Mouse (Mus musculus) forebrain, embryonic 10.5 days (tissue): ENCODE results near the gene Gm17660. TPM values are rescaled to one million over a fixed set of nuclear protein-coding genes. Genes with fewer than 3 reads are reported as not detected.

Experiments used
- DNase-seq: peaks from one replicate; pipeline ENCODE4 v3.0.0-alpha.2; 2017; ENCODE audit warnings: low spot score; ENCODE audit errors: extremely low spot score
- H3K27ac ChIP-seq: fragments of 300-500 bp; sonication (generic); 2 replicates; pipeline ENCODE4 v1.5.1; 2016; ENCODE audit warnings: mild to moderate bottlenecking
- H3K27me3 ChIP-seq: fragments of 300-500 bp; sonication (generic); 2 replicates; pipeline ENCODE4 v1.6.1; 2016; ENCODE audit warnings: mild to moderate bottlenecking; ENCODE audit not compliant: poor library complexity, severe bottlenecking
- H3K36me3 ChIP-seq: fragments of 300-500 bp; sonication (generic); replicated peaks from 2 replicates; pipeline ENCODE4 v1.6.1; 2016; ENCODE audit warnings: mild to moderate bottlenecking, moderate library complexity
- H3K4me1 ChIP-seq: fragments of 300-500 bp; sonication (generic); 2 replicates; pipeline ENCODE4 v1.6.1; 2016
- H3K4me3 ChIP-seq: fragments of 300-500 bp; sonication (generic); 2 replicates; pipeline ENCODE4 v1.5.1; 2016; ENCODE audit warnings: mild to moderate bottlenecking, moderate library complexity
- H3K9me3 ChIP-seq: fragments of 300-500 bp; sonication (generic); 2 replicates; pipeline ENCODE4 v1.6.1; 2016; ENCODE audit warnings: mild to moderate bottlenecking, moderate library complexity
- whole genome bisulfite sequencing: fragments of 180-500 bp; shearing (Covaris S2); methylation state at CpG from one replicate; pipeline ENCODE4 v1.1.7; 2016; 5-methylcytosine and 5-hydroxymethylcytosine counted together
- polyA plus RNA-seq: library from polyadenylated mRNA; unstranded; fragments of >200 nt; fragmentation: Nextera tagmentation; extraction: Ambion mirVana; gene quantifications from 2 replicates; pipeline ENCODE4 v1.2.1, GENCODE M21; 2016

Gm17660 gene
- polyA plus RNA-seq, 1 experiment from 2014 or later, result 0.31 TPM

DNA sequence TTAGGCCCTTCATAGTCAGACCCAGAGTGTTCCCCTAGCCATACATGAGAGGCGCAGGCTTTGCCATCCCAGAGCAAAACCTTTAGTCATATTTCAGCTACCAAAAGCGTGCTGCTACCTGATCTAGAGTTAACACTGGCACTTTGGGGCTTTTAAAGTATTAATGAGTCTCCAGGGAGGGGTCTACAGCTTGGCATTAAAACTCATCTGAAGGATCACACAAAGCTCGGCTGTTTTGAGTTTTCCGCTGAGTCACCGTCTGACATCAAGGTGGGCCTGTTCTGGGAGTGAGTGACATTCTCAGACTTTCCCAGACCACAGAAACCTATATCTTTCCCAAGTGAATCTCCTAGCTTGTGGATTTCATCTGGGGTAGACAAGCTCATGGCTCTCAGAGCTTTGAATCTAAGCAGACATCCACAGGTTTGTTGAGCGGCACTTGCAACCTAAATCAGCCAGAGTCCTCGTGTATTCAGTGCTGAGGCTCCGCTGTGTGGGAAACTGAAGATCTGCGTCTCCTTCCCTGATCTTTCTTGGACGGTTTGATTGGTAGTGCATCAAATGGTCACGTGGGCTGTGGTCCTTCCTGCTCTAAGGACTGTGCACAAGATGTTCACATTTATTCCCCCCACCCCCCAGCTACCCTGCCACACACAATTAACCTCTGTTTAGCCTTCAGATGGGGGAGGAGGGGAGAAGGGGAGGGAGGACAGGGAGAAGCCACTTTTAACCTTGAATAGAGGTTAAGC lies 30.9 kb upstream of the Gm17660 start:
- DNase-seq, result peak; percentile 46
- H3K4me1 ChIP-seq, result peaks cover 82% of the 10 kb centered on the region
- no peaks in the 10 kb centered on the region for H3K27me3 ChIP-seq
- WGBS, result 51% methylated on average over 11 of the region's 11 CpGs
- no peaks in the 10 kb centered on the region for H3K36me3 ChIP-seq
- peak overlapping the region; percentile 84 for H3K27ac ChIP-seq
- H3K4me3 ChIP-seq, result peak overlapping the region; percentile 26; the same call in 1 of the 2 replicates
- H3K9me3 ChIP-seq, result no peaks in the 10 kb centered on the region

GRCm38 (mm10) chr5:104104111-104104510 lies 26.7 kb upstream of the Gm17660 start:
- H3K36me3 ChIP-seq, result no peaks in the 10 kb centered on the region
- DNase-seq, result no peak
- H3K4me3 ChIP-seq, result no peak overlapping the region
- peak overlapping the region; percentile 74 for H3K27ac ChIP-seq
- 46% methylated on average over 2 of the region's 2 CpGs for WGBS
- H3K9me3 ChIP-seq, result no peaks in the 10 kb centered on the region
- no peaks in the 10 kb centered on the region for H3K27me3 ChIP-seq
- peaks cover 69% of the 10 kb centered on the region for H3K4me1 ChIP-seq

GRCm38 (mm10) chr5:104103171-104103570 lies 25.8 kb upstream of the Gm17660 start:
- Histone ChIP-seq H3K27ac (peak overlapping the region; percentile 83), H3K36me3 (no peaks in the 10 kb centered on the region), H3K27me3 (no peaks in the 10 kb centered on the region), H3K4me1 (peaks cover 60% of the 10 kb centered on the region), H3K9me3 (no peaks in the 10 kb centered on the region), H3K4me3 (no peak overlapping the region)
- no peak for DNase-seq
- WGBS, result 81% methylated on average over 4 of the region's 4 CpGs

GRCm38 (mm10) chr5:104101678-104102531 lies 24.5 kb upstream of the Gm17660 start:
- no peaks in the 10 kb centered on the region for H3K9me3 ChIP-seq
- no peaks in the 10 kb centered on the region for H3K27me3 ChIP-seq
- peak overlapping the region; percentile 83 for H3K27ac ChIP-seq
- DNase-seq, result no peak
- H3K36me3 ChIP-seq, result no peaks in the 10 kb centered on the region
- peaks cover 49% of the 10 kb centered on the region for H3K4me1 ChIP-seq
- H3K4me3 ChIP-seq, result no peak overlapping the region
- 9% methylated on average over 10 of the region's 10 CpGs for WGBS

- H3K27ac ChIP-seq, result no peak overlapping the region
- H3K27me3 ChIP-seq, result no peaks in the 10 kb centered on the region
- 89% methylated on average over 16 of the region's 16 CpGs for WGBS
- peaks cover 10% of the 10 kb centered on the region for H3K4me1 ChIP-seq
- H3K36me3 ChIP-seq, result no peaks in the 10 kb centered on the region
- no peak overlapping the region for H3K4me3 ChIP-seq
- no peaks in the 10 kb centered on the region for H3K9me3 ChIP-seq
- DNase-seq, result no peak
These were observed 18.9 kb upstream of the Gm17660 start for GRCm38 (mm10) chr5:104096078-104096938.

- no peaks in the 10 kb centered on the region for H3K36me3 ChIP-seq
- no peaks in the 10 kb centered on the region for H3K9me3 ChIP-seq
- DNase-seq, result no peak
- H3K27ac ChIP-seq, result no peak overlapping the region
- 89% methylated on average over 11 of the region's 11 CpGs for WGBS
- peaks cover 2% of the 10 kb centered on the region for H3K4me1 ChIP-seq
- no peaks in the 10 kb centered on the region for H3K27me3 ChIP-seq
- H3K4me3 ChIP-seq, result no peak overlapping the region
These were observed 18.1 kb upstream of the Gm17660 start for GRCm38 (mm10) chr5:104095416-104096077.

DNA sequence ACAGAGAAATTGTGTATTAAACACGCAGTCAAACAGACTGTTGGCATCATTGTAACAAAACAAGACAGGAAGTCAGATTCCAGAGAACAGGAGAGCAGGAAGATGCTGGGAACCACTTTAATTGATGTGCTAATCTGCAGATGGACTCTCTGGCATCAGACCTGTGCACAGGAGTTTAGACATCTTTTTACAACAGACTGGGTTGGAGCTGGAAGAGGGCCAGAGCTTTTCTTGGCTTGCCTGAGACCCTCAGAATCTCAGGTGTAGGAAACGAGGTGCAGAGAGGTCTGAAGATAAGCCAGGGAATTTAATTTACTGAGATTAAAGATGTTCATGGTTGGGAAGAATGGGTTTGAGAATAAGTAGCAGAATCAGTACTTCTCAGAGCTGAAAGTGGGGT lies 12.3 kb upstream of the Gm17660 start:
- Histone ChIP-seq H3K9me3 (no peaks in the 10 kb centered on the region), H3K36me3 (no peaks in the 10 kb centered on the region), H3K27me3 (no peaks in the 10 kb centered on the region), H3K27ac (no peak overlapping the region), H3K4me3 (no peak overlapping the region), H3K4me1 (no peaks in the 10 kb centered on the region)
- DNase-seq, result no peak
- WGBS, result 86% methylated on average over 2 of the region's 2 CpGs

DNA sequence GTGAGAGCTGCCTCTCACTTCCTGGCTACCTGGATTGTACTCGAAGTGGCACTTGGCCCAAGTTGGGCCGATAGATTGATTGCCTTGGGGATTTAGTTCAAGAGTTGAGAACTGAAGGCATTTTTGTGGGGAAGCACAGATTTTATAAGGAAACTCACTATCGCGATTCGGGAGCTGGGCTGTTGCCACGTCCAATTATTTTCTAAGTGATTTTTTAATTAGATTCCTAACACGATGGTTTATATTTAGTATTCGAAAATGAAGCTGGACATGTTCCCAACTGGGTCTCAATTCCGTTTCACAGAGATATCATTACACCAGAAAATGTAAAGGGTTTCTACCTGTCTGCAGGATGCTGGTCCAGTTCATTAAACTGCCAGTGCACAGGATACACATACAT lies 8.0 kb upstream of the Gm17660 start:
- no peaks in the 10 kb centered on the region for H3K36me3 ChIP-seq
- no peaks in the 10 kb centered on the region for H3K27me3 ChIP-seq
- no peak overlapping the region for H3K4me3 ChIP-seq
- DNase-seq, result no peak
- H3K27ac ChIP-seq, result no peak overlapping the region
- WGBS, result 92% methylated on average over 9 of the region's 9 CpGs
- no peaks in the 10 kb centered on the region for H3K4me1 ChIP-seq
- no peaks in the 10 kb centered on the region for H3K9me3 ChIP-seq

DNA sequence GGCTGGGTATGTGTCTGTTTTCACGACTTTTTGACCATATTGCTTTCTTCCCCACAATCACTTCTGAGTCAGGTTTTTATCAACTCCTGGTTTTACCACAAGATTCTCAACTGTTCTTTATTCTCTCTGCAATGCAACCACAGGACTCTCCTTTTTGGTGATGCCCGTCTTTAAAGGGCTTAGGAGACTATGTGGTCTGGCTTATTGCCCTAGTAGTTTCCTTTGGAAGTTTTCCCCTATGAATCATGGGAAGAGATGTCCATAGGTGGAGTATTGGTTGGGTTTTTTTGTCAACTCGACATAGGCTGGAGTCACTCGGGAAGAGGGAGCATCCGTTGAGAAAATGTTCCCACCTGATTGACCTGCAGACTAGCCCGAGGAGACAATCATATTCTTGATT lies 3.3 kb upstream of the Gm17660 start:
- peaks cover 8% of the 10 kb centered on the region for H3K4me1 ChIP-seq
- 90% methylated on average over 6 of the region's 6 CpGs for WGBS

GRCm38 (mm10) chr5:104076361-104076760 lies 1.0 kb downstream of the Gm17660 start:
- DNase-seq, result no peak
- WGBS, result 35% methylated on average over 10 of the region's 10 CpGs

More for the DNA sequence above, 3.3 kb upstream of the Gm17660 start:
- Histone ChIP-seq H3K36me3 (no peaks in the 10 kb centered on the region), H3K9me3 (no peaks in the 10 kb centered on the region), H3K4me3 (no peak overlapping the region), H3K27ac (no peak overlapping the region), H3K27me3 (peaks cover 7% of the 10 kb centered on the region; the same call in 1 of the 2 replicates)
- no peak for DNase-seq

DNA sequence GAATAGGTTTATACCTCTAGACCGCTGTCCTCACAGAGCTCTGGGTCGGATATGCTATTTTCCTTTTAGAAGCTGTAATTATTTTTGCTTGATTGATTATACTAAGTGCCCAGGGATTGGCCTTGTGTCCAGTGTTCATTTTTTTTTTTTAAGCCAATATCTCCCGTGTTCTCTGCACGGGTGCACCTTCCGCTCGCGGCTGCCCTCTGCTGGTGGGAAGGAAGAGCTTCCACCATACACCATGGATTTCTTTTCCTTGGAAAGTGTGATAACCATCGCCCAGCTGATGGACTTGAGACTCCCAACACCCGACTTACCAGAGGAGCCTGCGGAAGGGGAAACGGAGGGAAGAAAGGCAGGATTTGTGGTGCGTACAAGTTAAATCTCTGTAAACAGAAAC lies 3.0 kb downstream of the Gm17660 start:
- peaks cover 15% of the 10 kb centered on the region; the same call in 1 of the 2 replicates for H3K27me3 ChIP-seq
- peaks cover 40% of the 10 kb centered on the region for H3K4me1 ChIP-seq
- H3K36me3 ChIP-seq, result no peaks in the 10 kb centered on the region
- H3K9me3 ChIP-seq, result no peaks in the 10 kb centered on the region
- no peak overlapping the region for H3K4me3 ChIP-seq
- WGBS, result 37% methylated on average over 12 of the region's 12 CpGs
- DNase-seq, result peak; percentile 49
- no peak overlapping the region for H3K27ac ChIP-seq

More at GRCm38 (mm10) chr5:104076361-104076760, 1.0 kb downstream of the Gm17660 start:
- peaks cover 15% of the 10 kb centered on the region; the same call in 1 of the 2 replicates for H3K27me3 ChIP-seq
- no peaks in the 10 kb centered on the region for H3K36me3 ChIP-seq
- H3K4me3 ChIP-seq, result no peak overlapping the region
- H3K9me3 ChIP-seq, result no peaks in the 10 kb centered on the region
- H3K27ac ChIP-seq, result no peak overlapping the region
- H3K4me1 ChIP-seq, result peaks cover 38% of the 10 kb centered on the region

DNA sequence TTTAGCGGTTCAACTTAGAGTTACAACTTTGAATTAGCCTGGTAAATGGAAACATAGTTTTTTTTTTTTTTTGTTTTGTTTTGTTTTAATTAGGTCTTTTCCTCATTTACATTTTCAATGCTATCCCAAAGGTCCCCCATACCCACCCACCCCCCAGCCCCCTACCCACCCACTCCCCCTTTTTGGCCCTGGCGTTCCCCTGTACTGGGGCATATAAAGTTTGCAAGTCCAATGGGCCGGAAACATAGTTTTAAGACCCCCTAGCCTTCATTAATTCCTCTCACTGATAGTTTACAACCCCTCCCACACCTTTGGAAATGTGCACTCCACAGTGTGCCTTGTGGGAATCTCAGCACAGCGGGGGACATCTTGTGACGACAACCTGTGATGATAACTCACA lies 3.8 kb downstream of the Gm17660 start:
- Histone ChIP-seq H3K9me3 (0 out of 2 replicates have a peak, but pooled peaks cover 2% of the 10 kb centered on the region), H3K27ac (no peak overlapping the region), H3K36me3 (no peaks in the 10 kb centered on the region), H3K4me1 (peaks cover 40% of the 10 kb centered on the region), H3K4me3 (no peak overlapping the region), H3K27me3 (peaks cover 15% of the 10 kb centered on the region; the same call in 1 of the 2 replicates)
- 79% methylated on average over 5 of the region's 5 CpGs for whole genome bisulfite sequencing
- DNase-seq, result no peak
